Mouse (Mus musculus) spleen, adult 2 months (tissue): Measurements from ENCODE around the gene Mybpc2.

Source experiments
- CTCF ChIP-seq: fragments of 200-500 bp; IDR thresholded peaks from 2 replicates; pipeline ENCODE4 v1.5.1; 2011; ENCODE audit warnings: mild to moderate bottlenecking, inconsistent platforms; ENCODE audit not compliant: insufficient read depth, insufficient read length, insufficient replicate concordance; ENCODE audit errors: extremely low read depth
- POLR2A ChIP-seq: fragments of 200-500 bp; IDR thresholded peaks from 2 replicates; pipeline ENCODE4 v1.6.1; 2011; ENCODE audit warnings: low read depth, low read length, inconsistent platforms

DNA sequence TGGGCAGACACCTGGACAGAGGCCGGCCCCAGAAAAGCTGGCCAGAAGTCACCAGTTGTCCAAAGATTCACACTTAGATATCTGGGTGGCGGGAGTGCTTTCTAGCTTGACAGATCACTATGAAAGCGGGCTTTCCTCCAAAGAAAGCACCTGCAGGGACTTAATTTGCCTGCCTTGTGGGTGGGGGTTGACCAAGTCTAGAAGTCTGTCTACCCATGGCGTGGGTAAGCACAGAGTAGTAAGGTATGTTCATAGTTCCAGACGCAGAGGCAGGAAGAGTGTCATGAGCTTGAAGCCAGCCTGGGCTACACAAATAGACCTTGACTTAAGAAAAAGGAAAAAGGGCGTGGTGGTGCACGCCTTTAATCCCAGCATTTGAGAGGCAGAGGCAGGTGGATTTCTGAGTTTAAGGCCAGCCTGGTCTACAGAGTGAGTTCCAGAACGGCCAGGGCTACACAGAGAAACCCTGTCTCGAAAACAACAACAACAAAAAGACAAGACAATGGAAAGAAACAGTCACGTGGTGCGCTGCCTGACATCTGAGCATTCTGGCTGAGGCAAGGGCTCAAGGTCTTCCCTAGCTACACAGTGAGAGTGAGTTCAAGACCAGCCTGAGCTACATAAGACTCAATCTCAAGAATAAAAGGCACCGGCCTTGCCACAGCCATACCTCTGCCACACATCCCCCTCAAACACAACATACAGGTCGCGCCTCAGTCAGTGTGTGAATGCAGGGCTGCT, 2.1 kb upstream of the Mybpc2 start:
- TF ChIP-seq CTCF (no peak), POLR2A (no peak)
